Mouse (Mus musculus): ENCODE measurements at regions not wholly inside any gene's neighbourhood (a gene's known extent, or its start where the extent isn't known, plus 50 kb on each side); places are given as distances from the start of the nearest gene placed in this dataset.
A peak's percentile ranks its signal among the peaks of the same experiment; 100 is the strongest.

DNA sequence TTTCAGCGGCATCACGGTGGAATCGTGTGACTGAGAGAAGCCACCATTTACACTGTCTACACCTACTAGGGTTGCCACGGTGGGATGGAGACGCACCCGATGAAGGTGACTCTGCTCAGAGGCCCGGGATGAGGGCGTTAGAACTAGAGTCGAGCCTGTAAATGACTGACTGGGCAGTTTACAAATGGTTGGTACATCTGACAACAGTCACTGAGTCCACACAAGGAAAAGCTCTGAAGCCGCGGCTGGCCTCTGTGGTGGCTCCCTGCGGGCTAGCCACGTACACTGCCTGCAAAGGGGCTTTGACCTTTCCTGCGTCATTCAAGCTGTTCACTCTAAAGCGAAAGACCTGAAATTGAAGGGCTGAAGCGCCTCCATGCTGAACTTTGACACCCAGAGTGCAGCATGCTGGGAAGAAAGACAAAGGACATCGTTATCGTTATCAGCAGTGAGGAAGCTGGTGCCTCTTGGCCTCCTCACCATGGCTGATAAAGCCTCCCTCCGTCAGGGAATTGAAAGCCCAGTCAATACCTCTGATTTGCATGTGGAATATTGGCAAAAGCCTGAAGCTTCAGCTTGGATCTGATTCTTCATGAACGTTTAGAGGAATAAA, 462.1 kb upstream of the Arglu1 start:
- no peak for DNase-seq

DNA sequence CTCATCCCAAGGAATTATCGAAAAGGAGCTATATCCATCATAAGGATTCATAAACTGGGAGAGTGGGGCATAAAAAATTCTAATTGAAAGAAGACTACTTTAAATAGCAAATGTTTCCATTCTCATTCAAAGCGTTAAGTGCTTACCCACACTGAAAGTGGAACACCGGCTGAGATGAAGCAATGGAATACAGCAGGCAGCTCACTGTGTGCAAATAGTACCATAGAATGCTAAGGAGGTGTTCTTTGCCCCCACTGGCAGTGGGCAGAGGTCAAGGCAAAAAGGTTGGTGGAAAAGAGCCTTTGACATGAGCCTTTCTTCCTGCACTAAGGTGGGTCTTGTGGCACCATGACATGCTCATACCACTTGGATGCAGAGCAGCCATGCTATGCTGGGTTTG, 454.0 kb upstream of the Arglu1 start:
- DNase-seq, result no peak

DNA sequence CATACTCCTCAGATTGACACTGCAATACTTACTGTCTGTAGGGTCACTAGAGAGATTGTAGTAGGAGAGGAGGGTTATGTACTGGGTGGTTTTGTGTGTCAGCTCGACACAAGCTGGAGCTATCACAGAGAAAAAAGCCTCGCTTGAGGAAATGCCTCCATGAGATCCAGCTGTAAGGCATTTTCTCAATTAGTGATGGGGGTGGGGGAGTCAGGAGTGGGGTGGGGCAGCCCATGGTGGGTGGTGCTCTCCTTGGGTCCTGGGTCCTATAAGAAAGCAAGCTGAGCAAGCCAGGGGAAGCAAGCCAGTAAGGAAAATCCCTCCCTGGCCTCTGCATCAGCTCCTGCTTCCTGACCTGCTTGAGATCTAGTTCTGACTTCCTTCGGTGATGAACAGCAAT, 449.5 kb upstream of the Arglu1 start:
- DNase-seq, result no peak

DNA sequence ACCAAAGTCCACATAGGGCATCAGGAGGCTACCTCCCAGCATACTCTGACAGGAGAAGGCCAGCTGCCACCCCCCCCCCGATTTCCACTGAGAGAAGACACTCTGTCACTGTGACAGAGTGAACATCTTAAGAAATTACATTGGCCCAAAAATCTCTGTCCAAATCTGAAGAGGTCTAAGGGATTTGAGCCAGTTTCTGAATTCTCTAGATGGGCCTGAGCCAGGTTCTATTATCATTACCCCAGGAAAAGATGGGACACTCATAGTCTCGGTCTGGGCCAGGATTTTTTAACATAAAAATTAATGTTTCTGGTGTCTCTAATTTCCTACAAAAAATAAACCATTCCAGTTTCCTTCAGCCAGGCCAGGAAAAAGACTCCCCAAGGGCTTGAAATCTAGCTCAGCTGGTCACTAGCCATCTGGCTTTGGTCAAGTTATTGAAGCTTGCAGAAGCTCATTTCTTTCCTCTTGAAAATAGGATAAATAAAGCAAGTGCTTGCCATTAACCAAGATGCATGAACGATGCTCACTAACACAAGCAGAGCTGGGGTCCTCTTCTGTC, 448.8 kb upstream of the Arglu1 start:
- no peak for DNase-seq

DNA sequence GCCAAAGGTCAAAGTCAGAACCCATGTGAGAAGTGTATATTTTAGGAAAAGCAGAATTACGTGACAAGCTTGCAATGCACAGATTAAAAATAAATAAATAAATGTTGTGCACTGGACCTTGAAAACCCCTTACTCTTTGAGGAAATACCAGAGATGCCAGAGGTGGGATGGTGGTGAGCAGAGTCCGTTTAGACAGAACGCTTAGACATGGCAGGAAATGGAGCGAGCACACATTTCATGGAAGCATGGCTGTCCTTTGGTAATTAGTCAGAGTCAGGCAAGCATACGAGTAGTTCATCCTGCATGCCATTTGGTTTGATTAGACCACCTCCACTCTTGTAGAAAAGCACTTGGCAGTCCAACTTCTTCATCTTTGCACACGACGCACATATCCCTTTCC, 443.4 kb upstream of the Arglu1 start:
- no peak for DNase-seq

DNA sequence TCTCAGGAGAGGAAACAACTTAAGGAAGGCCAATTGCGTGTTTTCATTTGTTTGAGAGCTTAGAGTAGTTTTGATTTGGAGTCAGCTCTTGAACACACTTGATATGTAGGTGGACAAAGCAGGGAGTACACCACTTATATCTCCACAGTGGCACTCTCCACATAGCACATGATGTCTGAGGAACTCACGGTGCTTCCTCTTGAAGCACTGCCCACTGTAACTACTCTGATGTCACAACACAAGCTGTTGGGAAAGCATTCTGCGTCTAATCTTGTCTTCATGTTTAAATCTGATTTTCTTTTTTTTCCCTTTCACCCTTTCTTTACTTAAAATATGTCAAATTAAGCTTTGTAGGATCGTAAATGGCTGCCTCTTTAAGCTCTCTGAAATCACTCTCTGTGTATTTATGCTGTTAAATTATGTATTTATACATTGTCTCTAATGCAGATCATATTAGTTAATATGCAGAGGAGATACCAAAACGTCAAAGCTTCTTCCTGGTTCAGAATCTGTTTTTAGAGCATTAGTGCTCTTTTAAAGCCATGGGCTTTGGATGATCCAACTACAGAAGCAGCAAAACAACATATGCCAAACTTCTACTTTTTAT, 442.4 kb upstream of the Arglu1 start:
- DNase-seq, result no peak

DNA sequence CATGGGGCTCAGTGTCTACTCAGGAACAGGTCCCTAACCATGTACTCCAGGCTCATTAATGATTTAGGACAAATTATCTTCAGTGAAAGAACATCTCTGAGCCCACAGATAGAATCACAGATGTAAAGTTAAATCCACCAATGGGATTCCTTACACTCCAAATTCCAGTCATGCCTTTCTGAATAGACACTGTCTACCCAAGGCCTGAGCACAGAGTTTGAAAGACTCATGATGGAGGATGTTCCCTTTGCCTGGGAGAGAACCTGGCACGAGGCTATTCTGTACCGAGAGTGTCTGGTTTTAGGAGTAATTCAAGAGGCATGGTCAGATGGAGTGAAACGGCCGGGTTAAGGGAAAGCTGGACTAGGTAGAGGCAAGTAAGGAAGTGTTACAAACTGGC, 440.9 kb upstream of the Arglu1 start:
- DNase-seq, result no peak

DNA sequence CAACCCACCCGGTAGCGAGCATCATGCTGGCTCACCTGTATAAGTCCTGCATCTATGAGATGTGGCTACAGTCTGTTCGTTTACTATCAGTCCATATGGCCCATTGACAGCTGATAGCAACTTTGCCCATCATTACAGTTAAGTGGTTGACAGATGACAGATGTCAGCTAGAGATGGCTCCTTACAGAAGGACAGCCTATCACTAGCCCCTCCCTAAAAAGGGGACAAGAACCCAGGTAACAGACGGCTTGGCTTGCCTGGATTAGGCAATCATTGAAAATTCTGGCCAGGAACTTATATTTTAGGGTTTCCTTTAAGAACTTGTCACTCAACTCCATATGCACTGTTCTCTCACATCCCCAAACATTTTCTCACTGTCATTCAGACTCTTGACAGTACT, 434.2 kb upstream of the Arglu1 start:
- DNase-seq, result no peak

DNA sequence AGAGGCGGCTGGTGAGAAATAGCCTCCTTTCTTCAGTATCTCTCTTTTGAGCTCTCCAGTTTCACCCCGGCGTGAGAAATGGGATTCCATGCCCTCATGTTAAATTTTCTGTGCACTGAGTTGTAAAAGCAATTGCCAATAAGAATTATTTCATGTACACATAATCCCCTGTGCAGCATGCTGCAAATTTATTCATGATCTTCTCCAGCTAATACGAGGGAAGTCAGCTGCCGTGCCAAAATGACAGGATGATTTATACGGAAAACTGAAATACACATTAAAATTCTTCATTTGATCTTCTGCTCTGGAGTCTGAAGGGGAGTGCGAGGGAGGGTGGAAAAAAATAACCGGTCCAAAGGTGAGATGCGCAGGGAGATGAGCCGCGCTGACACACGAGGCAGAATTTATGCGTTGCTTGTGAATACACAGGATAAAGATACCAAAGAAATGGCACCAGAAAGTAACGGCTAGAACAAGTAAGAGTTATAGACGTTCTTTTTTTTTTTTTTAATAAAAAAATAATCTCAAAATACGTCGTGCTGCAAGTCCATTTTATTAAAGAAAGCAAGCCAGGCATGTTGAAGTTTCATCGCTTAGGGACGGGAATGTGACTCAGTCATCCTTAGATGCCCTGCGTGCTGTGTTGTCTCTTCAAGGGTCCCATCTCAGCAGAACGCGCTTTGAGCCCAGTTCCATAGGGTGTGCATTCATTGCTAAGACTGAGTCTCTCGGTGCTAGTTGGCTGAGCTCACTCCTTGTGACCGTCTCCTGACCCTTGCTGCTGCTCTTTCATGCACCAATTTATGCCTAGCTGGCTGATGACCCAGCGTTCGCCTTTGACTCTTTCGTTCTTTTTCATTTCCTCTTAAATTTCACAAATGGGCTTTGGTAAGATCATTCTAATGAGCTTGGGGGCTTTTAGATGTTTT, 427.8 kb upstream of the Arglu1 start:
- no peak for DNase-seq

DNA sequence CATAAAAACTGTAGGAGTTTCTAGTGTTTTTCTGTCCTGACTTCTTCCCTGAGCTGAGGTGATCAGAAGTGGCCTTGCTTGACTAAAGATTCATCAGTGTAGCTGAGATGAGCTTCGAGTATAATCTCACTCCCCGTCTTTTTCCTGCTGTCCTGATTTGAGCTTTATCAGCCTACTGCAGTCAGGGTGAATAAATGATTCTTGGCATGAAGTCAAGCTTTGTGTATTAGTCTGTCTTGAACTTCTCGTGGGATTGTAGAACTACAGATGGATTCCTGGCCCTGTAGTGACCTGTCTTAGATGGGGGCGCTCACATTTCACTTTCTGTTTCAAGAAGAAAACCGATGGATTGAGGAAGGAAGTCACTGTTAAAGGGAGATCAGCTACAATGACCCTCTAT, 405.7 kb upstream of the Arglu1 start:
- no peak for DNase-seq

DNA sequence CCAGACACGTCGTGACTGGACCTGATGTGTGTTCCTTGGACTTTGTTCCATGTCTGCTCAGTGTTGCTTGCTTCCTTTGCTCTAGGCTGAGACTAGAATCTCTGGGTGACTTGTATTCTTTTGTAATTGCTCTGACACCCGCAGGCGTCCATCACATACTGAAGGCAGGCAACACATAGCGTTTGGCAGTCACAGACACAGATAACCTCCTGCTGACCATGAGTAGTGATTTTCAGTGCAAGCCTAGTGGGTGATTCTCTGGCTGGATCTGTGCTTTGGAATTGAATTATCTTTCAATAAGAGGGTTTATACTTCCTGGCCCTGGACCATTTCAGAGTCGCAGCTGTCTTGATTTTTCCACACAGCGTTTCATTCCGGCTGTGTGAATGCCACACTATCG, 403.7 kb upstream of the Arglu1 start:
- no peak for DNase-seq

DNA sequence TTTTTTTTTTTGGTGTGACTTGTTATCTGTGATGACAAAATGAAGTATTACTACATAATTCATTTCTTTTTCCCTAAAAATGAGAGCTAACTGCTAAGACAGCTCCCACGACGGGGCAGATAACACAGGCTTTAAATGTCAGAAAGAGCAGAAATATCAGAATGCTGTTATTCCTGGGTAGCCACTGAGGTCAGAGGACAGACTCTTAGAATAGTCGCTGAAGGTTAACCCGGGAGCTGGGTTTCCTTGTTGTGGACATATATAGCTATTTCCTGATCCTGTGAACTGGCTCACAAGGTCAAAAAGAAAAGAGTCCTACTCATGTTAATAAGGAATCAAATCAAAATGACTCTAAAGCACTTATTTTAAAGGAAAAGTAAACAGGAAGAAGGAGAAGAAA, 403.0 kb upstream of the Arglu1 start:
- no peak for DNase-seq

DNA sequence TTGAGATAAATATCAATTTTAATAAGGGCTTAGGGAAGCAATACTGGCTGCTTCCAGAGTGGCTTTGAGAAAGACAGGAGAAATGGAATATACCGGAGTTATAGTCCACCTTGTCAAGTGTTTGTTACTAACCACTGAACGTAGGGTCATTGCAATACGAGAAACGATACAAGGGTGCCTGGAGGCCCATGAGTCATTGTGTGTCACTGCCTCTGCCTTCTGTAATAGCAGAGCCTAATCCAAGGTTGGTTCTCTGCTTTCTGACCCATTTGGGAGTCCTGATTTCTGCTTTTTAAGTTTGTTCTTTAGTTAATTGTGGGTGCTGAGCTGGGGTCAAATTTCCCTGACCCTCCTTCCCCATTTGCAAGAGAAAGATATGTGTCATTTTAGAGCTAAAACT, 382.4 kb upstream of the Arglu1 start:
- peak; percentile 15 for DNase-seq

DNA sequence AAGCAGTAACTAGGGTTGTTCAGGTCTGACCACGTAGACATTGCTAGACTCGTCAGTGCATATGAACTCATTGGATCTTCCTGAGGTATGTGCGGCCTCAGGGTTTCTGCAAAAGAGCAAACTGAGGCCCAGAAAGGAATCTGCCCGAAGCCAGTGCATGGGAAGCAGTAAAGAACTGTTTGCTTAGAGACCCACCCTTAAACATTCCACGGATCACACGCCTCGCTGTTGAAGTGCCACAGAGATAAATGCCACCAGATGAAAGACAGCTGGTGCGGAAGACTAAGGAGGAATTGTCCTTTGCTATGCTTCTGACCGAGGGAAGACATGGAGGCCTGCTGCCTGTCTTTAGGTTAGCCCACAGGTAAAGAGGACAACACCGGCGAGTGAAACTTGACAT, 382.0 kb upstream of the Arglu1 start:
- DNase-seq, result no peak

DNA sequence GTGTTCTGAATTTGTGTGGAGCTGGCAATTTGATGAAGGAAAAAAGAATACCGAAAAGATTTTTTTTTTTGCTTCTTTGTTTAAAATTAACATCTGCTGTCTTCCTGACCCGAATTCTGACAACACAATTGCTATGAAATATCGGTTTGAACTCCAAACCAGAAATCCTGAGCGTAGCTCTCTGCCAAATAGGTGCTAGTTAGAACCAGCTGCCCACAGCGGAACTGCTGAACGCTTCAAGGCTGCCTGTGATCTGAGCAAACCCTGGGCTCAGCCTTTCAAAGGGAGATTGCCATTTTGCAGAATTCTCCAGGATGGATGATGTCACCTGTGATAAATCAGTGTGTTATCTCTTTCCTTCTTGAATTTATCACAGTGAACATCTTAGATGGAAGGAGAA, 380.6 kb upstream of the Arglu1 start:
- peak; percentile 32 for DNase-seq

DNA sequence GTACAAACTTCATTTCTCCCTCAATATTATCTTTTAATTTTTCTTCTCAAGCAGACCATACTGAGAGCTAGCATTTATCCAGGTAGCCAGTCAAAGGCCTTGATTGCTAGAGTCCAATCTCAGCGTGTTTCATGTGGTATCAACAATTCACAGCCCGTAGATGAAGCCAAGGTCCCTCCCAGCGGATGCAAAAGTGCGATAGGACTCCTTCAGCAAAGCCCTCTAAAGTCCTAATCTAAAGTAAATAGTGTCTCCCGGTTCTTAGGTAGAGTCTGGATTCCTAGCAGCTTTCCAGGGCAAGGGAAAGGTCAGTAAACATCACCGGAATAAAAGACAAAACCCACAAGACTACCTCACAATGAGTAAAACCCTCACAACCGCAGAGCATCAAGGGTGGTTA, 379.5 kb upstream of the Arglu1 start:
- DNase-seq, result no peak

DNA sequence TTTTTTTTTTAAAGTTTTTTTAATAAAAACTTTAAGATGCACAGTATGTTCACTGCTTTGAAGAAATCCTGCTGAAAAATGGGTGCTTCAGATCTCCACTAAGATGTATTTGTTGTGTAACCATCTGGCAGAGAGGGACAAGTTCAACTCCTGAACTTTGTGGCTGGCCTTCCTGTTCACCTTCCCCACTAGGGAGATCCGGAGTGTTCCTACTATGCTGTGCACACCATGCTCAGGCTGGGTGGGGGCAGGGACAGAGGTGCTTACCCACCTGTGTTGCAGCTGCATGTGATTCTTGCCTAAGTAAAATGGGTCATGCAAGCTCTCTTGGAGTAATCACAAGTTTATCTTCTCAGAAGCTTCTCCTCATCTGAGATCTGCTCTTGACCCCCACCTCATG, 377.4 kb upstream of the Arglu1 start:
- DNase-seq, result no peak

DNA sequence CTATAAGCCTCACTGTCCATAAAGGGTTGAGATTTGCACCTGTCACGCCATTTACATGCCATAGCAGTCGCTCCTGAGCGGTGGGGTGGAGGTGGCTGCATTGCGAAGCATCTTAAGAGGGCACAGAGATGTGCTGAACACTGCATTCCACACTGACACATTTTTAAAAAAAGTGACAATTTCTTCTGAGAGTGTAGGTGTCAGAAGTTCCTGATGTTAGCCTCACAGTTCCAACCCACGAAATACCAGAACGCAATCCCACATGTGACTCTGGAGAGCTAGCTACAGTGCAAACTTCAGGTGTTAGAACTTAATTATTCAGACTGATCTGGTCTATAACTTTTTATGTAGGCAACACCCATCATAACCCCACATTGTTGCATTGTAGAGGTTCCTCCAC, 369.8 kb upstream of the Arglu1 start:
- DNase-seq, result no peak

DNA sequence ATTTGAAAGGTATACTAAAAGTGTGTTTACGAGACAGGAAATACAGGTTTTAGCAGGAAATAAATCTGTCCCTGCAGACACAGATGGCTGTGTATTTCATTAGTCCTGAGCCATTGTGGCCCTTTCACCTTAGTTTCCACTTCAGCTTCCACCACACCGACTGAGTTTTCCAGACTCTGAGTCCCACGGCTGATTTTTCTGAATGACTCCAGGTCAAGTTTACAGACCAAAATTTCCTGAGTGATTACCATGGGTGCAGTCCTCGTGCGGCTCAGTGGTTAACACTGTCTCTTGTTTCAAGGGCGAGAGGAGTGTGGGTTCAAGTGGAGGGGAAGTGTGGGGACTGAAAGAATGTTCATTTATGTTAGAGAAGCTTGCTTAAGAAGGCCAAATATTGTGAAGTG, 365.1 kb upstream of the Arglu1 start:
- DNase-seq, result no peak

DNA sequence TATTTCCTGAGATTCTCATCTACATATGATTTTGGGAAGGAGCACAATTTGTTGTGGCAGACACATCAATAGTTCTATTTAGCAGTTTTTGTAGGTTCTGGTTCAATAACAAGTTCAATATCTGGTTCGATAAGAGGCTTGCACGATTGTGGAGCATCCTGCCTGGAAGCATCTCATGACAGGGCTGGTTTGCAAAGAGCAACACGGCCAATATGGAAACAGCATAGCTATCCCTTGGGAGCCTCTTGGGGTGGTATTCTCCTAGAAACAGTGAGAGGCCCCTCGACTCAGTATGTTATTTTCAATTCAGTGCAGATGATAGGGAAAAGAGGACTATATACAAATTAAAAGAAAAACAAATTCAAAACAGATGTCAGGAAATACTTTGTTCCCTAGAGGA, 364.5 kb upstream of the Arglu1 start:
- DNase-seq, result no peak

DNA sequence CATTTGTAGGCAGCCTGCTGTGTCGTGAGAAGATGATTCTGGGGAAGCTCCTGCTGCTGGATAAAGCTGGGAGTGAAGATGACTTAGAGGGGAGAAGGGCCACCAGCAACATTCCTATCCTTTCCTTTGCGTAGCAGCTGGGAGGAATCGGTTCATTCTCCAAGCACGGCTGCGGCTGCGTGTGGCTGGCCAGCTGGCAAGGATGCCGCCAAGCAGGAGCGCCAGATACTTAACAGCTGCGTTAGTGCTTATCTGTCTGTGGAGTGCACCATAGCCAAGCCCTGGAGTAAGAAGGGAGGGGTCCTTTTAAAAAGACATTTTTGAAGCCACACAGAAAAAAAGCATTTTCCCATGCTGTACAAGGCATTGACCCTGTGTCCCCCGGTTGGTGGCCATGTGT, 361.4 kb upstream of the Arglu1 start:
- DNase-seq, result no peak

DNA sequence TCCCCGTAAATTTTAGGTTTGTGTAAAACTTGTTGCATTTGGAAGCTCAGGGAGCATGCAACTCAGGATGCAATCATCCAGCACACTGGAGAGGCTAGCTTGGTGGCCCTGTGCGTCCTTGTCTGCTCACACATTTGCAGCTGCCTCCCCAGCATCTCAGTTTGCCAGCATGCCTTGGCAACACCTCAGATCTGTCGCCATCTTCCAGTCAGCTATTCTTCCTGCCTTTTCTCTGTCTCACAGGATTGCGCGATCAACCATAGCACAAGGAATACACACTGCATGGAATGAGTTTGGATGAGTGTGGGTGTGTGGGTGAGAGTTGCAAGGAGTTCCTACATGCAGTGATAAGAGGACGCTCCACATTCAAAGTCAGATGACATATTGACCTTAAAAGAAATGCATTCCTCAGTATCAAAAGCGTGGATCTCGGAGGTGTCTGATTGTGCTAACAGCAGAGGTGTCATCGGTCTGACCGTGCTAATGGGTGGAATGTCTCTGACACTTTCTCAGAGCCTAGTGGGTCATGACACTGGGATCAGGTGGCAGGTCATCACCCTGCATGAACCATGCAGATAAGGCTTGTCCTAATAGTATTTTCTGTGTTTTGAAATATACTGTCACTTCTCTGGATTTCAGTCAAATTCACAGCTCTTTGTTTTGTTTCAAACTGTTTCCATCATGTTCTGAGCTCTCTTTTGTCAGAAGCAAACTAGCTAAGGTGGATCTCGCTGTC, 360.6 kb upstream of the Arglu1 start:
- DNase-seq, result no peak

DNA sequence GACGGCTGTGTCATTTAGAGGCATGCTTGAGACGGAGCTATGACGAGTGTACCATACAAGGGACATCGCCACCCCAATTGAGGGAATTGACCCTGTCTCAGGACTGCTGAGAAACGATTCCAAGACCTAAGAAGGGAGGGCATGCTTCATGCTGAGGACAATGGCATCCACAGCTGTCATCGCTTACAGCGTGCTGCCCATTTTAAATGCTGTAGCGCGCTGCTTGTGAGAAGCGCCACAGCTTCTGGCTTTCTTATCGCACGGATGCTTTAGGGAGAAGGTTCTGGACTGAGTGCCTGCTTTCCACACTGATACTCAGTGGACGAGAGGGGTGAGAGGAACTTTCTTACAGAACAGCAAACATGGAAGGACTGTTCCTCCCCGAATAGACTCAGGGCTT, 357.8 kb upstream of the Arglu1 start:
- DNase-seq, result no peak
